Mouse (Mus musculus) spleen, adult 2 months (tissue): Measurements from ENCODE around the gene Slc2a5.

Experiments used
- CTCF ChIP-seq: fragments of 200-500 bp; IDR thresholded peaks from 2 replicates; pipeline ENCODE4 v1.5.1; 2011; ENCODE audit warnings: mild to moderate bottlenecking, inconsistent platforms; ENCODE audit not compliant: insufficient read depth, insufficient read length, insufficient replicate concordance; ENCODE audit errors: extremely low read depth
- POLR2A ChIP-seq: fragments of 200-500 bp; IDR thresholded peaks from 2 replicates; pipeline ENCODE4 v1.6.1; 2011; ENCODE audit warnings: low read depth, low read length, inconsistent platforms

- TF ChIP-seq CTCF (peak; percentile 96), POLR2A (no peak)
Observed at GRCm38 (mm10) chr4:150176535-150176934, 57.5 kb downstream of the Slc2a5 start.
